Mouse (Mus musculus) kidney, adult 9 months (tissue): ENCODE measurements around the gene Map3k9.

Source experiments
- DNase-seq: peaks from one replicate; pipeline ENCODE4 v3.0.0; 2022

Map3k9 gene

DNA sequence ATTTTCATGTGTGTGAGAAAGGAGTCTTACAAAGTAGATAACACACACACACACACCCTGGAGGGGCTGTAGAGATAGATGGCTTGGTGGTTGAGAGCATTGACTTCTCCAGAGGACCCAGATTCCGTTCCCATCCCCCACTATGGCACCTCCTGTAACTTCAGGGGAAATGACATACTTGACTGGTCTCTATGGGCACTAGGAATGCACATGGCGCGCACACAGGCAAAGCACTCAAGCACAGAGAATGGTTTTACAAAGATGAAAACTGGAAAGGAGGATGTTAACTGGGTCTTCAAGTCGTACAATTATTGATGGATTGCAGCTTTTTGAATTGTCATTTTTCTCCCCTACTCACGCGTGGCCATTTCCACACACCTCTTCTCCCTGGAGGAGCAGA is 1.6 kb upstream of the Map3k9 start:
- no peak for DNase-seq

DNA sequence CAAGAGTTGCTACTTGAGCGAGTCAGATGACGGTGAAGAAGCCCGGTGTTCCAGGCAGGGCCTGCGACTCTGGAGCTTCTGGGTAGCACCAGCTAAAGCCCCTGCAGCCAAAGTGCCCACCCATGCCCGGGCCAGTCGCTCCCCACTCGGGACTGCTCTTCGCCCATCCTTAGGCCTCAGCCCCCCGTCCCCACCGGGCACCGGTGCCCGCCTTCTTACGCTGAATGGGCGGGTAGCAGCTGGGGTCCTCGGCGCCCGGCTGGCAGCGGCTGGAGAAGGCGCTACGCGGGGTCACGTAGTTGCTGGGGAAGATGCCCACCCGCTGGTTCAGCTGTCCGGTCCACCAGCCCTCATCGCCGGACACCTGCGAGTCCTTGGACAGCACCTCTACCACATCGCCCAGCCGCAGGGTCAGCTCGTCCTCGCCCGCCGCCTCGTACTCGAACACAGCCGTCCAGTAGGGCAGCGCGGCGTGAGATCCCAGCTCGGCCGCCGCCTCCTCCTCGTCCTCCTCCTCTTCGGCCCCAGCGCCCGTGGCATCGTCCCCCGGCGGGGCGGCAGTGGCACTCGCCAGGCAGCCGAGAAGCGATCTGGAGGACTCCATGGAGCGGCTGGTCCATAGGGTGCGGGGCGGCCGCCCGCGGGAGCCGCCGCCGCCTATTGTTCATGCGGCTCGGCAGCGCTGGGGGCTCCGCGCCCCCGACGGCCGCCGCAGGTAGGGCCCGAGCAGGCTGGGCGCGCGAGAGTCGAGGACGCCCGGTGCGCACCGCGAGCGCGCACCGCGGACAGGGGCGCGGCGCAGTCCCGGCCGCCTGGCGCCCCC is 493 bp downstream of the Map3k9 start:
- DNase-seq, result peak; percentile 32

GRCm38 (mm10) chr12:81779831-81780230 is 1.1 kb downstream of the Map3k9 start:
- peak; percentile 69 for DNase-seq

- DNase-seq, result no peak
These were observed 4.8 kb downstream of the Map3k9 start for GRCm38 (mm10) chr12:81776191-81776590.

- DNase-seq, result no peak
These were observed 5.3 kb downstream of the Map3k9 start for GRCm38 (mm10) chr12:81775641-81776040.

DNA sequence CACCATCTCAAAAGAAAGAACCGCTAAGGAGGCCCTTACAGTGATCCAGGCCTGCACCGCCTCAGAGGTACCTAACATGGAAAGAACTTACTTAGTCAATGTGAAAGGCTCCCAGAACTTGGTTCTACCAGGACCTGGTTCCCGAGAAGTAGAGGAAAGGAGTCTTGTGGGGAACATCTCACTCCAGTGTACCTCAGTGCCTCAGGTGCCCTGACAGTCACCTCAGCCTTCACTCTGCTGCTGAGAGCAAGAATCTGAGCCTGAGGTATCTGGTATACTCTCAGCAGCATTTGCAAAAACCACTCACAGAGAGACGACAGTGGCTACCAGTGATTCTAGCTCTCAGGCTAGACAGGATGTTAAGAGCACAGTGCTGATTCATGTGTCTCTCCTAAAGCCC is 6.8 kb downstream of the Map3k9 start:
- DNase-seq, result no peak

- no peak for DNase-seq
These were observed 11.5 kb downstream of the Map3k9 start for GRCm38 (mm10) chr12:81769458-81769857.

DNA sequence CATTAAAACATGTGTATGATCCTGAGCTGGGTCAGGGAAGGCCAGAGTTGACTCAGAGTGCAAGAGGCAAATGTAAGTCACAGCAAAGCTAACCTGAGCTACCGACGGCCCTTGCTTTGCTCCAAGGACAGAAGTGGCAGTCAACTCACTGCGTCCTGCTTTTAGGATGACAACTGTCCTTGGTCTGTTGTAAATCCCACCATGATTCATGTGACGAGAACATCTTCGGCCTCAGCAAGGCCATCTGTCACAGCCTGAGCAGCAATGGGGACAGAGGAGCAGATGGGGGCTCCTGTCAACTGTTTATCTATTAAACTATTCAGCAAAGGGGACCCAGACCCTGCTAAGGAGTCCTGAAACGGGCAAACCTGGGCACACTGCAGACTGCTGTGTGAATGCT is 15.6 kb downstream of the Map3k9 start:
- DNase-seq, result no peak

DNA sequence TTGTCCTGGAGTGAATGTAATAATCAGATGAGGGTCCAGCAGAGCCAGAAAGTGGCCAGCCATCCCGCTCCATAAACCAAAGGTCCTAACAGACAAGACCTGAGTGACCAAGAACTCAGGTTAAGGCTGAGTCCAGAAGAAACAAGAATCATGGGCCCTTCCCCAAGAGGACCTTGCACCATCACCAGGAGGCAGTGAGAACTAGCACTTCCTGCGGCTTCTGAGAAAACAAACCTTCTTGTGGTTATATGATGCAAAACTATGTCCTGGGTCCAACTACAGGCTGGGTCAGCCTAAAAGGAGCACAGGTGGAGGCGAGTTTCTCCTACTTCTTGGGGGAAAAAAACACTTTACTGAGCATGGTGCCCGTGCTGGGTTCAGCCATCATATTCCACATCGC is 16.6 kb downstream of the Map3k9 start:
- DNase-seq, result no peak

DNA sequence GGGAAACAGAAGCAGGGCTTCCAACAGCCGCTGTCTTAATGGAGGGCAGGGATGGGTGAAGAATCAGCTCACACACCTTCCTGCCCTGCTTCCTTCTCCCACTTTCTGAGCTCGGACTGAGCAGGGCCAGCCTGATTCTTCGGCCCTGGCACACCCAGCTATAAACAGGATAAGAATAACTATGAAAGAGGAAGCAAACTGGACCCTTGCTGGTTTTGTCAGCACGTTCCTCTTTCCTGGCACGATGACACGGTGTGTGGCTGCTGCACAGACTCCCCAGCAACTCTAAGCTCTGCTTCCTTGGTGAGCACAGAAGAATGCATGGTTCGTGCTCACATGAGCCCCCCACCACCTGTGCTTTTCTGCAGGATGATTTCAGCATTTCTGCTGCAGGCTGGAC is 26.3 kb downstream of the Map3k9 start:
- DNase-seq, result peak; percentile 14

- no peak for DNase-seq
These were observed 29.9 kb downstream of the Map3k9 start for GRCm38 (mm10) chr12:81751116-81751515.

DNA sequence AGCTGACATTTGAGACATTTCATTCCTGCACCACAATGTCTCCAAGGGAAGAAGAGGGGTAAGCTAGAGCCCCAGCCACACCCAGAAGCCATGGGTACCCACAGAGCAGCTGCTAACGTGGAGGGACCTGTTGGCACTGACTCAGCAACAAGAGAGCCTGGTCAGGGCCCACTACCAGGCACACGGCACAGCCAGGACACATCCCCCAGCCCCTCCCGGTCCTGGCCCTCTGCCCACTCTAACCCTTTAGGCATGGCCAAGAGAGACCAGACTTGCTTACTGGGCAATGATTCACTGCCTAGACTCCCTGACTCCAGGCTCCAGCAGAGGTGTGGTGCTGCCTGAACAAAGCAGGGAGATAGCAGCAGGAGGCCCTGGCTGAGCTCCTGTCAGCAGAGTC is 32.1 kb downstream of the Map3k9 start:
- no peak for DNase-seq

DNA sequence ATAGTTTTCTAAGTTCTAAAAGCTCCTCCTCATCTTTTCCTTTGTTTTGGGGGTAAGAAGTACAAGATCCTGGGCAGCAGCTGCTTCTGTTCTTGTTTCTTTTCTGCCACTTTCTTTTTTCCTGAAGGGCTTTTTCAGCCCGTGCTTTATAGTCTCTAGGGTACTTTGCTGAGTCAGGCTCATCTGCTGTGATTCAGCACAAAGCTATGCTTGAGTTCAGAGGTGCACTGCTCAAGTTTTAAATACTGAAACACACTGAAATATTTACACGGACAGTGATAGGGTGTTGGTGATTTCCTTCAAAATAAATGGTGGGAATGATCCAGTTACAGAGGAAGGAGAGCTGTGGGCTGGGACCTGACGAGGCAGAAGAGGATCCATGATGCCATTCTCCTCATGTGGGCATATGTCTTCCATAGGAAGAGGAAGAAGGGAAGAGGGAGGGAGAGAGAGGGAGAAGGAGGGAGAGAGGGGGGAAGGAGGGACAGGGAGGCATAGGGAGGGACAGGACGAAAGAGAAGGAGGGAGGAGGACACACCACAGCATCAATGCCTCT is 32.9 kb downstream of the Map3k9 start:
- no peak for DNase-seq

GRCm38 (mm10) chr12:81746400-81747024 is 34.5 kb downstream of the Map3k9 start:
- DNase-seq, result no peak

DNA sequence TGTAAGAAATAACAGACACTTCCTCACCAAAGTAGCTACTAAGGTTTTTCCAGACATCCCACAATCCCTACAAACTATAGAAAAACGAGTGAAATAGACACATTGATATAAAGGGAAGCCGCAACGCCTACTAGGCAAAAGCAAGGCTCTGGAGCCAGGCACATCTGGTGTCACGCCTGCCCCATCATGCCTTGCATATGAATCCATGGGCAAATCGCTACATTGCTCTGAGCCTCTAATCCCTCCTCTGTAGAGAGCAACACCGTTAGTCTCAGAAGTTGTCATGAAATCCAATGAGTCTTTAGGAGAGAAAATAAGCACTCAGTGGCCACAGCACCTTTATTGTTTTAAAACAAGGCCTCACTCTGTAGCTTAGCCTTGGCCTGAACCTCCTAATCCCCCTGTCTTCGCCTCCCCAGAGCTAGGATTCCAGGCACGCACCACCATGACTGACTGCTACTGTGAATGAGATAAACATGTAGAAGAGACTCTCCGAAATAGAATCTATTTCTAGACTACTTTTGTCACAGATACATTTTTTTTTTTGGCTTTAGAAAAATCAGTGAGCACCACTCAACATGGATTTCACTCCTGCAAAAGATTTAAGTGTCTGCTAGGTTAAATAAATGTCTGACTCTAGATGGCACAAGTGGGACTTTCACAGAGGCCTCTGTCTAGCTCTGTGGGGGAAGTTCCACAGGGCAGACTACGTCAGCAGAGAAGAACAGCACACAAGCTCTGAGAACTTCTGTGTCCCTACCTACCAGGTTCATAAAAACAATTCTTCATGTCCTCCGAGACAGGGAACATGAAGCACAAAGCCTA is 45.5 kb downstream of the Map3k9 start:
- DNase-seq, result no peak

DNA sequence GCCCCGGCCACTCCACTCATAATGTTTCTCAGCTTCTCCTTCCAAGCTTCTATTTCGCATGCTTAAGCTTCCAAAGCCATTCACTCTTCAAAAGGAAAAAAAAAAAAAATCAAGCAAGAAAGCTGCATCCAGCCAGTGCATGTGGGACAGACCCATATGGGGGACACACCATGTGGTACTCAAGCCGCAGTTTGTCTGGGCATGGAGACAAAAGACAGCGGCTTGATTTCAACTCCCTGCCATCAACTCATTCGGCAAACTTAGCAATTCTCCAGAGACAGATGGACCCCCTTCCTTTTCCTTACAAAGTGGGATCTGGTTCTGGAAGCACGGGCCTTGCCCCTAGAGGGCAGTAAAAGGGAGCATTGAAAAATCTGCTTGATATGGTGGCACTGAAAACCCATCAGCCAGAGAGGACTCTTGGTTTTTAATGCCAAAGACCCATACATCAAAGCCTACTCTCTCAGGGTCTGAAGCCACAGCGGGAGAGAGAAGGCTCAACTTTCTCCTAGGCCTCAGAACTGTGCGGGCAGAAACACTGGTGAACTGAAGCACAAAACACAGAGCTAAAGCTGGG is 54.6 kb downstream of the Map3k9 start:
- DNase-seq, result no peak

- DNase-seq, result no peak
These were observed 56.2 kb downstream of the Map3k9 start for GRCm38 (mm10) chr12:81724776-81725175.

DNA sequence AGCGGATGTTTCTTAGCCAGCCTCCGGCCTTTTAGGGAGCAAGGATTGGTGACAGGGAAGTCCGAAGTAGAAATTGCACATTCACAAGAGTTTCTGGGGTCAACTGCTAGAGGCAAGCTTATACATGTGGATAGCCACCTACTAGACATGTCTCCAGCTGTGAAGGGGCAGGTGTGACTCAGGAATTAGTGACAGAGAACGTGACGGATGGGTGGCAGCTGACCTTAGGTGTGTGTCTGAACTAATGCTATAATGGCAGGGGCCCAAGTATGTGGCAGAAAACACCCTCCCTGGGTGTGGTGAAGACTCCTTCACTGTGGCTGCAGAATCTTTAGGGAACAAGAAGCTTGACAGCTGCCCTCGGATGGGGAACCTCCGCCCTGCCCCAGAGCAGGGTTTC is 57.6 kb downstream of the Map3k9 start:
- no peak for DNase-seq

GRCm38 (mm10) chr12:81719715-81720114 is 61.3 kb downstream of the Map3k9 start:
- DNase-seq, result peak; percentile 15

GRCm38 (mm10) chr12:81719161-81719560 is 61.8 kb downstream of the Map3k9 start:
- DNase-seq, result peak; percentile 22

DNA sequence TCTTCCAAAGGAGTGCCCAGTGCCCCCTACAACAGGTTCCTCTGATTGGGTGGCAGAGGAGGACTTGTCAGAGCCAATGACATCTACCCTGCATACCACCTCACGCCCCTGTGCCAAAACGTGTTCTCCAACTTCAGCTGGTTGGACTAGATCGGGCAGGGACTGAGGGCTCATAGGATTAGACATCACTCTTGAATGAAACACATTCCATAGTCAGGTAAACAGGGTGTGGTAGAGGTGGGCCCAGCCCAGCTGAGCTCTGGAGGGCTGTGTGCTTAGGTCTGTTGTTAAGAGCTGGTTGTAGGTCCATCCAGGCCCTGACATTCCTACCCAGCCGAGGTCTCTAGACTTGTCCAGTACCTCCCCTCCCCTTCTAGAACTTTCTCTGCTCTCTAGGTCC is 68.4 kb downstream of the Map3k9 start:
- no peak for DNase-seq

DNA sequence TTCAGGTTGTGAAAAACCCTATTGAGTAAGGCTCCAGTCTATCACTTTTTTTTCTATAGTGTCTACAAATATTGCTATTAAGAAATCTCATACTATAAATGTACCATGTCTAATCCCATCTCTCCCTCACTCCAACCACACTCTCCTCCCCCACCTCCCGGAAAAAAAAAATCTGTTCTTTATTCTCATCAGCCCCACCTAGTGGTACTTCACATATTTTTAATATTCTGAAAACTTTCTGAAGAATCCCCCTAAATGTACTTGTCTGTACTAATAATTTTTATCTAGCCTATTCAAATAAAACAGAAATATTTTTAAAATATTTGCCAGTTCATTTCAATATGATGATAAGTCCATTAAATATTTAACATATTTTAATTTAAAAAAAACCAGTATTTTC is 78.1 kb downstream of the Map3k9 start:
- DNase-seq, result no peak

- DNase-seq, result no peak
These were observed 83.0 kb downstream of the Map3k9 start for GRCm38 (mm10) chr12:81698011-81698410.
